In genomic region chr11:3714486-3714885, GRCm38 (mm10) we compare ENCODE assay signal across 9 mouse cellular contexts.
A peak's percentile ranks its signal among the peaks of the same experiment; 100 is the strongest.
DNase-seq lines count a peak whose midpoint lies in the region; ATAC-seq and TF ChIP-seq lines count a peak whose summit lies in the region.
"Had no signal": no experiment of that assay in that cellular context is flagged by ENCODE, and none has a peak within 500 bp of the region (broad histone marks: within the 10 kb centered on the region; RNA-seq: fewer than 3 reads in every experiment).

No protein-coding gene starts in this region.

- no peaks in the 10 kb centered on the region for H3K36me3 ChIP-seq in heart, adult 2 months (ENCODE audit: control insufficient read depth, insufficient read depth, low read length)
- H3K36me3 ChIP-seq in heart, embryonic 11.5 days (ENCODE audit: control insufficient read depth, insufficient read depth, low read length): no peaks in the 10 kb centered on the region
- no peaks in the 10 kb centered on the region for H3K36me3 ChIP-seq in embryonic facial prominence, embryonic 10.5 days (replicated peaks)
- peaks cover 9% of the 10 kb centered on the region; the same call in 1 of the 2 replicates for H3K36me3 ChIP-seq in hindbrain, postnatal 0 days (ENCODE audit: insufficient read depth, low read length)
- no peaks in the 10 kb centered on the region for H3K36me3 ChIP-seq in midbrain, embryonic 14.5 days (ENCODE audit: control insufficient read depth, insufficient read depth, low read length)
- no peaks in the 10 kb centered on the region for H3K36me3 ChIP-seq in splenic B cell, adult 2 months (ENCODE audit: control insufficient read depth, insufficient read depth, low read length, poor library complexity, severe bottlenecking)
- H3K36me3 ChIP-seq: lung, embryonic 15.5 days had no signal

- H3K9me3 ChIP-seq in heart, embryonic 11.5 days (replicated peaks; ENCODE audit: control insufficient read depth, low read length): no peaks in the 10 kb centered on the region
- H3K9me3 ChIP-seq in embryonic facial prominence, embryonic 10.5 days: no peaks in the 10 kb centered on the region
- H3K9me3 ChIP-seq in hindbrain, postnatal 0 days (ENCODE audit: low read length): no peaks in the 10 kb centered on the region
- H3K9me3 ChIP-seq in midbrain, embryonic 14.5 days (ENCODE audit: control insufficient read depth, low read length): no peaks in the 10 kb centered on the region
- H3K9me3 ChIP-seq: lung, embryonic 15.5 days had no signal

- TF ChIP-seq CTCF in heart, adult 2 months (IDR thresholded peaks at IDR 0.05): peak; percentile 95
- TF ChIP-seq CTCF in hindbrain, postnatal 0 days (IDR thresholded peaks at IDR 0.05; ENCODE audit: low read depth): peak; percentile 95

- intact Hi-C loops in heart, adult 2 months (cut with DNase I): loop anchor here (1.0 to 5.0 kb wide), 2 partner anchors 72 to 163 kb away; no protein-coding TSS in a partner anchor

- no peak for TF ChIP-seq POLR2A in heart, adult 2 months (IDR thresholded peaks at IDR 0.05; ENCODE audit: insufficient read depth, low read depth, low read length)

- no peak overlapping the region for H3K4me2 ChIP-seq in heart, embryonic 11.5 days
- H3K4me2 ChIP-seq in hindbrain, postnatal 0 days (ENCODE audit: low read depth, low read length): no peak overlapping the region
- H3K4me2 ChIP-seq in midbrain, embryonic 14.5 days (ENCODE audit: low read length): no peak overlapping the region
- H3K4me2 ChIP-seq: lung, embryonic 15.5 days had no signal

- no peaks in the 10 kb centered on the region for H3K4me1 ChIP-seq in heart, adult 2 months (ENCODE audit: control insufficient read depth, insufficient read depth, low read length)
- H3K4me1 ChIP-seq in heart, embryonic 11.5 days (ENCODE audit: control insufficient read depth, insufficient read depth, low read length): no peaks in the 10 kb centered on the region
- H3K4me1 ChIP-seq in embryonic facial prominence, embryonic 10.5 days: no peaks in the 10 kb centered on the region
- H3K4me1 ChIP-seq in hindbrain, postnatal 0 days (ENCODE audit: insufficient read depth, low read length): no peaks in the 10 kb centered on the region
- H3K4me1 ChIP-seq in midbrain, embryonic 14.5 days (ENCODE audit: control insufficient read depth, insufficient read depth, low read length): no peaks in the 10 kb centered on the region
- H3K4me1 ChIP-seq: lung, embryonic 15.5 days had no signal

- peak; percentile 24 to 64 for DNase-seq in heart, adult 2 months
- DNase-seq in adrenal gland, postnatal 14 days: peak; percentile 73
- DNase-seq in embryonic facial prominence, embryonic 10.5 days (ENCODE audit: low spot score): peak; percentile 72
- DNase-seq in hindbrain, postnatal 0 days (ENCODE audit: low spot score): peak; percentile 74
- DNase-seq in left cerebral cortex, adult 8-10 months (ENCODE audit: low spot score in 2 of 2): peak; percentile 61 to 66
- DNase-seq in midbrain, embryonic 14.5 days: peak; percentile 81
- DNase-seq in splenic B cell, adult 2 months (ENCODE audit: low read depth, low spot score): peak; percentile 55

- ATAC-seq in heart, embryonic 11.5 days (replicated peaks; ENCODE audit: insufficient number of reproducible peaks, low FRiP score, low TSS enrichment): no peak
- ATAC-seq in hindbrain, postnatal 0 days: peak; percentile 60; the same call in 1 of the 2 replicates
- ATAC-seq in midbrain, embryonic 14.5 days (ENCODE audit: low FRiP score, low TSS enrichment): peak; percentile 46; the same call in 1 of the 2 replicates

- H3K27me3 ChIP-seq in heart, adult 2 months (ENCODE audit: control insufficient read depth, insufficient read depth, low read length): no peaks in the 10 kb centered on the region
- no peaks in the 10 kb centered on the region; the same call in 1 of the 2 replicates for H3K27me3 ChIP-seq in heart, embryonic 11.5 days (ENCODE audit: control insufficient read depth, insufficient read depth, low read length)
- no peaks in the 10 kb centered on the region for H3K27me3 ChIP-seq in embryonic facial prominence, embryonic 10.5 days (replicated peaks; ENCODE audit: low read depth, poor library complexity, severe bottlenecking)
- H3K27me3 ChIP-seq in hindbrain, postnatal 0 days (ENCODE audit: insufficient read depth, low read length): no peaks in the 10 kb centered on the region
- H3K27me3 ChIP-seq in midbrain, embryonic 14.5 days (ENCODE audit: control insufficient read depth, insufficient read depth, low read length): no peaks in the 10 kb centered on the region
- no peaks in the 10 kb centered on the region for H3K27me3 ChIP-seq in splenic B cell, adult 2 months (ENCODE audit: control insufficient read depth, insufficient read depth, low read length, poor library complexity, severe bottlenecking)

- H3K9ac ChIP-seq in heart, adult 2 months (ENCODE audit: low read depth, low read length): no peak overlapping the region
- no peak overlapping the region for H3K9ac ChIP-seq in heart, embryonic 11.5 days (ENCODE audit: low read depth, low read length)
- H3K9ac ChIP-seq in hindbrain, postnatal 0 days (replicated peaks; ENCODE audit: low read length): no peak overlapping the region
- H3K9ac ChIP-seq in midbrain, embryonic 14.5 days (replicated peaks; ENCODE audit: low read length): no peak overlapping the region
- H3K9ac ChIP-seq: lung, embryonic 15.5 days had no signal

- H3K79me2 ChIP-seq in heart, adult 2 months (replicated peaks; ENCODE audit: control insufficient read depth, insufficient read depth, low read length): no peaks in the 10 kb centered on the region

- WGBS in heart, adult 2 months: 29% methylated on average over 15 of the region's 15 CpGs
- WGBS in heart, embryonic 11.5 days (ENCODE audit: insufficient replicate concordance): 34% methylated on average over 15 of the region's 15 CpGs
- 44% methylated on average over 15 of the region's 15 CpGs for WGBS in embryonic facial prominence, embryonic 10.5 days
- WGBS in hindbrain, postnatal 0 days: 34% methylated on average over 15 of the region's 15 CpGs
- WGBS in midbrain, embryonic 14.5 days: 46% methylated on average over 15 of the region's 15 CpGs

- no peak overlapping the region for H3K27ac ChIP-seq in heart, adult 2 months
- H3K27ac ChIP-seq in heart, embryonic 11.5 days (ENCODE audit: low read depth, low read length): no peak overlapping the region
- no peak overlapping the region for H3K27ac ChIP-seq in embryonic facial prominence, embryonic 10.5 days (replicated peaks)
- no peak overlapping the region for H3K27ac ChIP-seq in hindbrain, postnatal 0 days
- no peak overlapping the region for H3K27ac ChIP-seq in midbrain, embryonic 14.5 days (replicated peaks; ENCODE audit: low read depth, low read length)
- H3K27ac ChIP-seq: lung, embryonic 15.5 days had no signal

- no peak overlapping the region for H3K4me3 ChIP-seq in heart, adult 2 months
- H3K4me3 ChIP-seq in heart, embryonic 11.5 days (ENCODE audit: low read depth, low read length): no peak overlapping the region
- no peak overlapping the region for H3K4me3 ChIP-seq in embryonic facial prominence, embryonic 10.5 days
- H3K4me3 ChIP-seq in hindbrain, postnatal 0 days (ENCODE audit: low read length): no peak overlapping the region
- no peak overlapping the region for H3K4me3 ChIP-seq in midbrain, embryonic 14.5 days (replicated peaks; ENCODE audit: low read depth, low read length)
- H3K4me3 ChIP-seq: lung, embryonic 15.5 days had no signal

- no peak for TF ChIP-seq EP300 in heart, adult 2 months (IDR thresholded peaks at IDR 0.05; ENCODE audit: insufficient read depth, low read depth, low read length)
